Mouse (Mus musculus) layer of hippocampus, adult 11-12 months (tissue): ENCODE measurements around the gene Tmem253.
A peak's percentile ranks its signal among the peaks of the same experiment; 100 is the strongest.
"Not testable (repeated sequence)": the region's sequence is repeated elsewhere in the genome, so short reads cannot be mapped to it uniquely, and the experiment has no call there.

Experiments
- DNase-seq: peaks from one replicate; pipeline ENCODE4 v3.0.0; 2022; ENCODE audit warnings: low spot score

Gene Tmem253

DNA sequence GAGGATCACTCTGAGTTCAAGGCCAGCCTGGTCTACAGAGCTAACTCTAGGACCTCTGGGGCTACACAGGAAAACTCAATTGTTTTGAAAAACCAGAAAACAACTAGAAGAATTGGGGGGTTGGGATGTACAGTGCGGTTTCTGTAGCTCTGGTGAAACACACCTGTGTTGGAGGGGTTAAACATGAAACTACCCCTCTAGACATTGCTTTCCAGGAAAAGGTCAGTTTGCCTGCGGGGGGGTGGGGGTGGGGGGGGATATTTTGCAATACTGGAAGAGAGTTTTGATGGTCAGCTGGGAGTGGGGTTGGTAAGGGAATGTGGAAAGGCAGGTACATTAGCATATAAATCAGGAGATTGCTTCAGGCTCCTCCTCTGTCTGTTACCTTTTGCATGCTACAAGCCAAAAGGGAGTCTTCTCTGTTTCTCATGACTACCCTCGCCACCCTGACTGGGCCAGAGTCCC, 6.8 kb downstream of the Tmem253 start:
- no peak for DNase-seq

GRCm38 (mm10) chr14:52022709-52023459, 7.4 kb downstream of the Tmem253 start:
- peak; percentile 90 for DNase-seq

DNA sequence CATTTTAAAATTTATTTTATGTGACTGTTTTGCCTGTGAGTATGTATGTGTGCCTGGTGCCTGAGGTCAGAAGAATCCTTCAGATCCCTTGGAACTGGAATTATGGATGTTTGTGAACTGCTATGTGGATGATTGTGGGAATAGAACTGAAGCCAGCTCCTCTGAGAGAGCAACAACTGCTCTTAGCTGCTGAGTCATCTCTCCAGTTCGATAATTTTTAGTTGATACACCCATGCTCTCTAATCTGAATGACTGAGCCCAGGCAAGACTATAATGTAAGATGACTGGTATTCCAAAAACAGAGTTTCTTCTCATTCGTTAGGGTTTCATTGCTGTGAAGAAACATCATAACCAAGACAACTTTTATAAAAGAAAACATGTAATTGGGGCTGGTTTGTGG, 8.7 kb downstream of the Tmem253 start:
- no peak for DNase-seq

DNA sequence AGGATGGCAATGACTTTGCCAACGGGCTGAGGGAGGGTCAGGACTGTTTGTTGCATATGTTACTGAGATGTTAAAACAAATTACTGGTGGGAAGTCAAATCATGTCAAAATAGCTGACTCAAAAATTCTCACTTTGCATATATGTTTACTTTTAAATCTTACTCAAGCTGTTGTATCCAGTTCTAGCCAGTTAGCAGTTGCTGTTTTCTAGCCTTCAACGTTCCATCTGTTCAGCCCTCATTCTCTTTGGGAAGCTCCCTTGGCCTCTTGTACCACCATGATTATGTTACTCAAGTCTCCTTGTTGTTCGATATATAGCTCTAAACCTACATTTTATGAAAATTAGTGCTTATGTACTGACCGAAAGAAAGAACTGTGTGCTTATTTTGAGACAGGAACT, 10.9 kb downstream of the Tmem253 start:
- no peak for DNase-seq

DNA sequence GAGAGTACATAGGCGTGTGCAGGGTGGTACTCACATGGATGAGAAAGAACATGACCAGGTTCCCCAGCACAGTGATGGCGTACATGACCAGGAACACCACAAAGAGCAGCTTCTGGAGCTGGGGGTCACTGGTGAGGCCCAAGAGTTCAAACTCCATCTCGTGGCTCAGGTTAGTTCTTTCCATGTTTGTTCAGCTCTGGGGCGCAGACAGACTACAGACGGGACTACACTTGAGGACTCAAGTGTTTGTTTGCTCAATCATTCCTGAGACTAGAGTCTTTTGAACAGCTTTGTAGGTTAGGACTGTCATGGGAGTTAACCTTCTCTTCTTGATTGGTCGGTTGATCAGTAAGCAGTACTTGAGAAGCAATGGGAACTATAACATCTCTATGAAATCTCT, 20.5 kb downstream of the Tmem253 start:
- DNase-seq = no peak

GRCm38 (mm10) chr14:52039332-52039731, 23.9 kb downstream of the Tmem253 start:
- DNase-seq = no peak

GRCm38 (mm10) chr14:52042359-52042758, 26.9 kb downstream of the Tmem253 start, which contains the start of gene Olfr221:
TSS of gene Olfr221 (minus strand) at chr14:52042459.
- DNase-seq = not testable (repeated sequence)

GRCm38 (mm10) chr14:52043446-52043845, 28.0 kb downstream of the Tmem253 start:
- no peak for DNase-seq

DNA sequence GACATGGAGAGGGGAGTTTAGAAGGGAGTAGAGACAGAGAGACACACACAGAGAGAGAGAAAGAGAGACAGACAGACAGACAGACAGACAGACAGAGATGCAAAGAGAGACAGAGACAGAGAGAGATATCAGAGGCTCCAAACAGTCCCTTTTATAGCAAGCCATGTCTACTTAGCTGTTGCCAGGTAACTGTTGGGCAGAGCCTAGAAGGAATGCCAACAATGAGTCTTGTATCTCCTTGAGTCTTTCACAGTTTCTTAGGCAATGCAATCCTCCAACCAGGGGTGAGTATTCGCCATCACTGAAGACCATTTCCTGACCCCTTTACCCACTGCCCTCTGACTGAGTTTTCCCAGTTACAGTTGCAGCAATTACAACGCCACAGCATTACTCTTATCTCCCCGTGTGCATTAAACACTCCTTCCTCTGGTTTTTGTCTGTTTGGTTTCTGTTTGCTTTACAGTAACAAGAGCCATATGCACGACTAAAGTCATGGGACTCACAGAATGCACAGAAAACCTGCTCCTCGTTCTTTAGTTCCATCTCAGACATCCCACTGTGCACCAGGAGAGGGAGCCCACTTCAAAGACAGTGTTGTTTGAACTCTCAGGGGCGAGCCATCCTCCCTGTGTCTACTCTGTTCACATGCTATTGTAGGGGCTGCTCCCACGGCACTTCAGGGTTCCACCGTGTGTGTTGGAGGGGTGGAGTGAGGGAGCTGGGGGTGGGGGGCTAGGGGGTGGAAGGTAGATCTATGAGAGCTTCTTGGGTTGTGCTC, 29.6 kb downstream of the Tmem253 start:
- peak; percentile 28 for DNase-seq

DNA sequence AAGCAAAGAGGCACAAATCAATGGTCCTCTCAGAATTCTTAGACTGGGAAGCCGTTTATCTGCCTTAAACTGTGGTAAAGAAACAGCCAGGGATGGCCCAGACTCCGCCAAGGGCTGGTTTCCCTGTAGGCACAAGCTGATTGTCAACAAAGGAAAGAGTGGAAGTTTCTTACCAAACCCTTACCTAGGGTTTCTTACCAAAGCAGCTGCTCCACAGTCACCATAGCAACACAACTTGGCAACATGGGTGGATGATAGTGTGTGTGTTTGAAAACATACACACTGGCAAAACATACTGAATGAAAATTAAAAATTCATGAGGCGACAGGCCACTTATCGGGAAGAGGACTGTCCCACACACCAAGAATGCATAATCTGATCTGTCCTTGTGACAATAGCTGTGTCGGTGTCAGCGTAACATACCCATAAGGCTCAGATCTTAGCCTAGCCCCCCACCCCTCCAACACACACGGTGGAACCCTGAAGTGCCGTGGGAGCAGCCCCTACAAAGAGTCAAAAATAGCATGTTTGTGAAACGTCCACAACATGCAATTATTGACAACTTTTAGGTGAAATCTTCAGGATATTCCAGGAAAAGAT, 30.6 kb downstream of the Tmem253 start:
- no peak for DNase-seq

GRCm38 (mm10) chr14:52052720-52053119, 37.3 kb downstream of the Tmem253 start:
- DNase-seq = not testable (repeated sequence)

- no peak for DNase-seq
Measured at GRCm38 (mm10) chr14:52059982-52060381, 44.5 kb downstream of the Tmem253 start.

GRCm38 (mm10) chr14:52060800-52061199, 45.3 kb downstream of the Tmem253 start:
- peak; percentile 15 for DNase-seq

DNA sequence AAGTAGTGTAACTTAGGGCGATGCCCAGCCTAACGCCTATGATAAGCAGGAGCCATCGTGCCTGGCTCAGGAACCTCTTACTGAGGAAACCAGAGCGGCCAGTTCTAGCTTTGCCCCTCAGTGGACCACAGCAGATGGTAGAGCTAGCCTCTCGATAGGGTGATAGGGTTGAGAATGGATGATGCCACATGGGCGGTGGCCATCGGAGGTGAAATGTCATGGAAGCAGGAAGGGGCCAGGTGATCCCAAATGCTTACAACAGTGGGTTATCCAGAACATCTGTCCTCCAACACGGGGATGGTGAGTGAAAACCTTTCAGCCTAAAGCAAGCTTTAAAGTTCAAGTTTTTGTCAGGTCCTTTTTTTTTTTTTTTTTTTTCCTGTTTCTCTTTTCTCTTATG, 46.3 kb downstream of the Tmem253 start:
- no peak for DNase-seq

DNA sequence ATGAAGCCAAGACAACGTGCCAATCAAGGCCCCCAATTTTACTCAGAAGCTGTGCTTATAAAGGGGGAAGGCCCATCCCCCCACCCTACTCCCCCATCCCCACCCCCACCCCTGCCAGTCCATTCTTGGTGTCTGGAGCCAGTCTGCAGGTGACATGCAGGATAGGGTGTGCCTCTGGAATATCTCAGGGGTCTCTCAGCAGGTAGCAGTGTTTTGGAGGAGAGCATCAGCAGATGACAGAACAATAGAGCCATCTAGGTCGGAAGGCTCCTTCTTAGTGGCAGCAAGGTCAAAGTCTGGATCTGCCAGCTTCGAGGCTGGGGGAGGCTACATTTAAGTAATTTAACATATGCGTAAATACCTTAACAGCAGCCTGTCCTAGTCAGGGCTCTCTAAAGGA, 50.7 kb downstream of the Tmem253 start:
- DNase-seq = no peak
